Mouse (Mus musculus): ENCODE measurements around the gene Tle4. TPM values are rescaled to one million over a fixed set of nuclear protein-coding genes. Genes with fewer than 3 reads are reported as not detected.
A peak's percentile ranks its signal among the peaks of the same experiment; 100 is the strongest.

Gene Tle4
- polyA plus RNA-seq, 1 experiment = 16.3 TPM

DNA sequence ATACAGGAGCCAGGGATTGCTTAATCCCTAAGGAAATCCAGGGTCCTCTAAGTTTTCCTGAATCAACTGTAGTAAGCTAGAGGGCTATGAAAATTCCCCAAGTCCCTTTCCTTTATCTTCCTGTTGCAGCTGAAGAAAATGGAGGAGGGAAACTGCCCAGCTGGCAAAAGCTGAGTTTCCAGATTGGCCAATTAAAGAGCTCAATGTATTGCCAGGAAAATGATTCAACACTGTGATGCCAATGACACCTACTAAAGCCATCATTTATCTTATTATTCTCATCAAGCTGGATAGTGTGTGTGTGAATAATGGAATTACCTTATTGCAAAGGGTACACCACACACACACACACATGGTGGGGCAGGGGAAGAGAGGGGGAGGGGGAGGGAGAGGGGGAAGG lies 22.0 kb upstream of the Tle4 start:
- H3K4me1 ChIP-seq (ENCODE audit: control insufficient read depth, insufficient read depth, low read length) = no peaks in the 10 kb centered on the region
- no peak for DNase-seq
- H3K4me3 ChIP-seq (replicated peaks; ENCODE audit: insufficient read depth, low read depth, low read length) = no peak overlapping the region

DNA sequence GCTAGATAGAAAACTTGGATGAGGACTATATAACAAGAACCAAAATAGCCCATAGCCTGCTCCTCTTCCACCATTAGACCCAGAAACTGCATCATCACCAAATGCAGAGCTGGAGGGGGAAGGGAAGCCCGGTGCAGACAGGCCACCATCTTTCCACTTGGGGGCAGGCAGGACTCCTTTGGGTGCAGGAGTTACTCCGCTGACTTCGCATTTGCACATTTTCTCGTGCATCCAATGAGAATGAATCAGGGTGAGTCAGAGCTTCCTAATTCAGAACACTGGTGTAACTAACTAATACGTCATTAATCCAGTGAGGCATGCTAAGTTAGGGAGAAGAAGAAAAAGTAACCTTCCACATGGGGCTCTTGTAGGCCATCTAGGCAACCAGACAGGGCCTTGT lies 17.0 kb upstream of the Tle4 start:
- no peak for DNase-seq
- no peak for TF ChIP-seq POLR2A (IDR thresholded peaks at IDR 0.05; ENCODE audit: borderline replicate concordance, insufficient read depth, low read length)
- TF ChIP-seq CTCF (IDR thresholded peaks at IDR 0.05; ENCODE audit: borderline replicate concordance, insufficient read depth, low read depth, low read length) = no peak
- Histone ChIP-seq H3K27ac (ENCODE audit: insufficient read depth, low read length) (no peak overlapping the region), H3K27me3 (ENCODE audit: control insufficient read depth, insufficient read depth, low read length) (no peaks in the 10 kb centered on the region), H3K4me1 (ENCODE audit: control insufficient read depth, insufficient read depth, low read length) (no peaks in the 10 kb centered on the region), H3K4me3 (replicated peaks; ENCODE audit: insufficient read depth, low read depth, low read length) (no peak overlapping the region)
- 95% methylated on average over 5 of the region's 5 CpGs for WGBS

More for the DNA sequence above, 22.0 kb upstream of the Tle4 start:
- H3K27ac ChIP-seq (ENCODE audit: insufficient read depth, low read length) = no peak overlapping the region
- H3K27me3 ChIP-seq (ENCODE audit: control insufficient read depth, insufficient read depth, low read length) = no peaks in the 10 kb centered on the region
- TF ChIP-seq CTCF (IDR thresholded peaks at IDR 0.05; ENCODE audit: borderline replicate concordance, insufficient read depth, low read depth, low read length) (no peak), POLR2A (IDR thresholded peaks at IDR 0.05; ENCODE audit: borderline replicate concordance, insufficient read depth, low read length) (no peak)

DNA sequence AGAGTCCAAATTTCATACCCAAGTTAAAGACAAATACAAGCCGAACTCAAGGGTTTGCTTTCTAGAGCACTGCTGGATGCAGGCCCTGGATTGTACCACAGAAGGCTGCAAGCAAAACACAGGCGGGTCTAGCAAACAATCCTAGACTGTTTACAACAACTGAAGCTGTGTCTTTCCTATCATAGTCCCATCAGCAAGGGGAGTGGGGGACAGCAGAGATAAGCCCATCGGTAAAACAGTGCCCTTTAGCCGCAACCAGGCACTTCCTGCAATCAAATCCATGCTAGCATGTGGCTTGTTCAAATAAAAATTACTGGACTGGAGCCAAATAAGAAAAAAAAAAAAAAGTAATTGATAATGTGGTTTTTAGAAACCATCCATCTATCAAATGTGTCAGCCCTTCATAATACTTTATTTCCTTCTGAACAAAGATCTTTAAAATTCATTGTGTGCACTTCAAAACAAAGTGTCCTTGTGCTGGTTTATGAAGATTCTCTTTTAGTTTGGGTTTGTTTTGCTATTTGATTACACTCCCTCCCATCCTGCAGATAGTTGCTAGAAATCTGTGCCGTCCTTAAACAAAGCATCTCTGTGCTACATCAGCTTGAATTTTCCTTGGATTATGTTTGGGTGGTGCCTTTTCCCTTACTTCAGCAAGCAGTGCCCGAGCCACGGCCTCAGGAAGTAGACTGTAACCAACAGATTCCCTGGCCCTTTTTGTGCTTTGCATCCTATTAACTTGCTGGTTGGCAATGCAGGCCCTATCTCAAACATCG lies 12.9 kb upstream of the Tle4 start:
- TF ChIP-seq CTCF (IDR thresholded peaks at IDR 0.05; ENCODE audit: borderline replicate concordance, insufficient read depth, low read depth, low read length) = no peak
- 82% methylated on average over 8 of the region's 8 CpGs for WGBS
- no peak for DNase-seq
- Histone ChIP-seq H3K4me3 (replicated peaks; ENCODE audit: insufficient read depth, low read depth, low read length) (no peak overlapping the region), H3K27me3 (ENCODE audit: control insufficient read depth, insufficient read depth, low read length) (no peaks in the 10 kb centered on the region), H3K27ac (ENCODE audit: insufficient read depth, low read length) (no peak overlapping the region), H3K4me1 (ENCODE audit: control insufficient read depth, insufficient read depth, low read length) (no peaks in the 10 kb centered on the region)

DNA sequence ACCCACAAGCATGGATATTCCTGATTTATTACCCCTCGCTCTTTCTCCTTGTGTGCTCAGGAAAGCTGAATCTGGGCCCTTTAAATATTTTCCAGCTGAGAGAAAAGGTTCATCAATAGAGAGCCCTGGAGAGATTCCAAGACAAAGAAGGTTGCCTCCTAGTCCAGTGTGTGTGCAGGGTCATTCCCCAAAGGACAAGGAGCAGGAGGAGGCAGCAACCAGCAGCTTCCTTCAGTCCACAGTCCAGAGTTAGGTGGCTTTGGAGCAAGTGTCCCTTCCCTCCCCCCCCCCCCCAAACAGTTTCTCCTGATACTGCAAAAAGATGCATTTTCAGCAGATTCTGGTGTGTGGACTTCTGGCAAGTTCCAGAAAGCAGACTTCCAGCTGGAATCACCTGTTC lies 3.0 kb upstream of the Tle4 start:
- TF ChIP-seq POLR2A (IDR thresholded peaks at IDR 0.05; ENCODE audit: borderline replicate concordance, insufficient read depth, low read length) = no peak
- no peak for TF ChIP-seq CTCF (IDR thresholded peaks at IDR 0.05; ENCODE audit: borderline replicate concordance, insufficient read depth, low read depth, low read length)
- Histone ChIP-seq H3K27me3 (ENCODE audit: control insufficient read depth, insufficient read depth, low read length) (no peaks in the 10 kb centered on the region), H3K27ac (ENCODE audit: insufficient read depth, low read length) (no peak overlapping the region), H3K4me3 (replicated peaks; ENCODE audit: insufficient read depth, low read depth, low read length) (no peak overlapping the region), H3K4me1 (ENCODE audit: control insufficient read depth, insufficient read depth, low read length) (no peaks in the 10 kb centered on the region)
- peak in 1 of 2 experiments; percentile 5 for DNase-seq
- WGBS = 100% methylated on average over 1 of the region's 1 CpGs

DNA sequence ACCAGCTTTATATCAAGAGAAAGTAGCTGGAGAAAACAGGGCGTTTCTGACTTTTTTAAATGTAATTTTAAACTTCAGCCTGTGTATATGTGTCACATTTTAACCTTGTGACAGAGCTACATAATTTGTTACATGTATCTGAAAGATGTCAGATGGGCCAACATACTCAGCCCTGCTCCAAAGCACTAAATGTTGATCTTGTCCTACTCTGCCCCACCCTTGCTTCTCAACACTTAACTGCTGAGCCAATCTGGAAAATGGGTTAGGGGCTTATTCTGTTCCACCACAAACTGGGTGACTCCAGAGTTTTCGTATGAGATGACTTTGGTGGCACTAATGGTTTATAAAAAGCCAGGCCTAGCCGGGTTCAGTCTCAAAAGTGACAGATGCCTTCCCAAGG lies 2.5 kb upstream of the Tle4 start:
- H3K4me1 ChIP-seq (ENCODE audit: control insufficient read depth, insufficient read depth, low read length) = no peaks in the 10 kb centered on the region
- no peak for DNase-seq
- WGBS = 99% methylated on average over 3 of the region's 3 CpGs
- TF ChIP-seq CTCF (IDR thresholded peaks at IDR 0.05; ENCODE audit: borderline replicate concordance, insufficient read depth, low read depth, low read length) (no peak), POLR2A (IDR thresholded peaks at IDR 0.05; ENCODE audit: borderline replicate concordance, insufficient read depth, low read length) (no peak)
- no peaks in the 10 kb centered on the region for H3K27me3 ChIP-seq (ENCODE audit: control insufficient read depth, insufficient read depth, low read length)
- H3K27ac ChIP-seq (ENCODE audit: insufficient read depth, low read length) = no peak overlapping the region
- H3K4me3 ChIP-seq (replicated peaks; ENCODE audit: insufficient read depth, low read depth, low read length) = no peak overlapping the region

DNA sequence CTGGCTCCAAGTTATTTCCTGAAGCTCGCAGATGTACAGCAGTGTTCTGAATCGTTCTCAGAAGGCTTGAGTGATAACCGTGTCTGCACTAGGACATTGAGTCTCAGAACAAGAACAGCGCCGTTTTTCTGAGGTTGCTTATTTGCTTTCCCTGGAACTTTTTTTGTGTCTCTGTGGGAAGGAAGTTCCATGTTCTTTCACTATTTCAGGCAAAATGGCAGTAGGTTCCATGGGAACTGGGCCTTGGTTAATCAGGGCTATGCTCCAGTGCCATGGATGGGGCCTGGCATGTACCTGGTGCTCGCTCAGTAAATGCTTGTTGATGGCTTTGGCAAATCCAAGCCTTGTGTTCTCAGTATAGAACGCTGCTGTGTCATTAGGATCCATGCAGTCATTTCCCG lies 2.0 kb upstream of the Tle4 start:
- WGBS = 94% methylated on average over 8 of the region's 8 CpGs
- Histone ChIP-seq H3K4me3 (replicated peaks; ENCODE audit: insufficient read depth, low read depth, low read length) (no peak overlapping the region), H3K27me3 (ENCODE audit: control insufficient read depth, insufficient read depth, low read length) (no peaks in the 10 kb centered on the region), H3K4me1 (ENCODE audit: control insufficient read depth, insufficient read depth, low read length) (no peaks in the 10 kb centered on the region), H3K27ac (ENCODE audit: insufficient read depth, low read length) (no peak overlapping the region)
- DNase-seq = peak in 1 of 2 experiments; percentile 22
- TF ChIP-seq CTCF (IDR thresholded peaks at IDR 0.05; ENCODE audit: borderline replicate concordance, insufficient read depth, low read depth, low read length) (no peak), POLR2A (IDR thresholded peaks at IDR 0.05; ENCODE audit: borderline replicate concordance, insufficient read depth, low read length) (no peak)

DNA sequence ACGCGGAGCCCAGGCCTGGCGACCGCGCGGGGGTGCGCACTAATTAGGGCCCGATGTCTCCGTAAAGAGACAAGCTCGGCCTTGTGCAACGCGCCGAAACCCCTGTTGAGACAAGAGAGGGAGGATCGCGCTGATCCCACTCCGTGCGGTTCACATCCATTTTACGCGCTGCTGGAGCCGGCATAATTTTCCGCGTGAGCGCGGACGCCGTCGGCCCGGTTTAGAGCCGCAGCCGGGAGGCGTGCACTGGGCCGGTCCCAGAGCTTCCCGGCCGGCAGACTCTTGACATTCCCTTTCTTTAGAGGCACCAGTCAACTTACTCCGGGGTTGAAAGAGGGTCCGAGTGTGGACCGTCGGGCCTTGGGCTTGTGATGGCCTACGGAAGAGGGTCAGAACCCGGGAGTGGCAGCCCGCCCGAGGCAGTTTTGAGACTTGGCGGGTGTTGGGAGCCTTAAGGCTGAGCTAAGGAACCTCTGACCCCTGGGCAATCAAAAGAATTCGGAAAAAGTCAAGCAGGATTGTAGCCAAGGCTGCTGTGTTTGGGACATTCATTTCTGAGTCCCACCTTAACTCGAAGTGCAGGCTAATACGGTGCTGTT lies 938 bp upstream of the Tle4 start:
- no peaks in the 10 kb centered on the region for H3K27me3 ChIP-seq (ENCODE audit: control insufficient read depth, insufficient read depth, low read length)
- TF ChIP-seq POLR2A (IDR thresholded peaks at IDR 0.05; ENCODE audit: borderline replicate concordance, insufficient read depth, low read length) (no peak), CTCF (IDR thresholded peaks at IDR 0.05; ENCODE audit: borderline replicate concordance, insufficient read depth, low read depth, low read length) (no peak)
- H3K4me3 ChIP-seq (replicated peaks; ENCODE audit: insufficient read depth, low read depth, low read length) = peak overlapping the region; percentile 72
- H3K27ac ChIP-seq (ENCODE audit: insufficient read depth, low read length) = peak overlapping the region; percentile 89
- WGBS = 7% methylated on average over 46 of the region's 46 CpGs
- H3K4me1 ChIP-seq (ENCODE audit: control insufficient read depth, insufficient read depth, low read length) = no peaks in the 10 kb centered on the region
- DNase-seq = no peak
